Mouse (Mus musculus): ENCODE data around the gene 4931428L18Rik.

- TF ChIP-seq POLR2A (IDR thresholded peaks at IDR 0.05; ENCODE audit: borderline replicate concordance, low read depth, low read length) = no peak
- TF ChIP-seq CTCF (IDR thresholded peaks at IDR 0.05; ENCODE audit: low read depth, low read length) = no peak
Measured at GRCm38 (mm10) chr1:31143571-31143970, 78.9 kb downstream of the 4931428L18Rik start.

Measured in bone marrow macrophage, adult 2 months (primary cell).